Mouse (Mus musculus): ENCODE measurements around the gene Enoph1. TPM values are rescaled to one million over a fixed set of nuclear protein-coding genes. Genes with fewer than 3 reads are reported as not detected.

Gene Enoph1
- polyA plus RNA-seq, 1 experiment from 2014 or later, result 60.4 TPM

DNA sequence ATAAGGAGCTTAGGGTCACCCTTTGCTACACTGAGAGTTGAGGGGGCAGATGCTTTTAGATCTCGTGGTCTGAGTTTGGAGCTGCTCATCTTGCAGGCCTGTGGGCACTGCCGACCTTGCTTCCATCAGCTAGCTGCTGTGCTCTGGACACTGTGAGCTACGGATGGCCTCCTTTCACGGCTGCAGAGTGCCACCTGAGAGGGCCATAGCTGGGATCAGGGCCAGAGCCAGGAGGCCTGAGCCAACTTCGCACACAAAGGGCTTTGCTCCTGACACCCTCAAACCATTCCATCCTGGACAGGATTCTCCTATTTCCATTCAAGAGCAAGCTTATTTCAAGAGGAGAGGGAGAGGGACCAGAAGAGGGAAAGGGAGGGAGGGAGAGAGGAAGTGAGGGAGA, 15.4 kb upstream of the Enoph1 start:
- DNase-seq (ENCODE audit: low spot score), result no peak
- H3K4me3 ChIP-seq, result no peak overlapping the region
- no peaks in the 10 kb centered on the region for H3K36me3 ChIP-seq
- H3K27me3 ChIP-seq (ENCODE audit: low read depth, poor library complexity, severe bottlenecking), result no peaks in the 10 kb centered on the region
- 74% methylated on average over 5 of the region's 5 CpGs for WGBS
- H3K4me1 ChIP-seq, result no peaks in the 10 kb centered on the region
- H3K27ac ChIP-seq (replicated peaks), result no peak overlapping the region
- no peaks in the 10 kb centered on the region for H3K9me3 ChIP-seq (replicated peaks)

DNA sequence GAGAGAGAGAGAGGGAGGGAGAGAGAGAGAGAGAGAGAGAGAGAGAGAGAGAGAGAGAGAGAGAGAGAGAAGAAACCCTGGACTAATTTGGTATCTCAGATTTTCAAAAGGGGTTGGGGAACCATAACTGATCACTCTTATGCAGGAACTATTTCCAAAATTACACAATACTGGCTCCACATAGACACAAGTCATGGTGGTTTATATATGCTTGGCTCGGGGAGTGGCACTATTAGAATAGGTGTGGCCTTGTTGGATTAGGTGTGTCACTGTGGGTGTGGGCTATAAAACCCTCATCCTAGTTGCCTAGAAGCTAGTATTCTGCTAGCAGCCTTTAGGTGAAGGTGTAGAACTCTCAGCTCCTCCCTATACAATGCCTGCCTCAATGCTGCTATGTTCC, 14.9 kb upstream of the Enoph1 start:
- WGBS, result 87% methylated on average over 1 of the region's 1 CpGs
- Histone ChIP-seq H3K4me3 (no peak overlapping the region), H3K4me1 (no peaks in the 10 kb centered on the region), H3K27ac (replicated peaks) (no peak overlapping the region), H3K36me3 (no peaks in the 10 kb centered on the region), H3K27me3 (ENCODE audit: low read depth, poor library complexity, severe bottlenecking) (no peaks in the 10 kb centered on the region), H3K9me3 (replicated peaks) (no peaks in the 10 kb centered on the region)
- no peak for DNase-seq (ENCODE audit: low spot score)

DNA sequence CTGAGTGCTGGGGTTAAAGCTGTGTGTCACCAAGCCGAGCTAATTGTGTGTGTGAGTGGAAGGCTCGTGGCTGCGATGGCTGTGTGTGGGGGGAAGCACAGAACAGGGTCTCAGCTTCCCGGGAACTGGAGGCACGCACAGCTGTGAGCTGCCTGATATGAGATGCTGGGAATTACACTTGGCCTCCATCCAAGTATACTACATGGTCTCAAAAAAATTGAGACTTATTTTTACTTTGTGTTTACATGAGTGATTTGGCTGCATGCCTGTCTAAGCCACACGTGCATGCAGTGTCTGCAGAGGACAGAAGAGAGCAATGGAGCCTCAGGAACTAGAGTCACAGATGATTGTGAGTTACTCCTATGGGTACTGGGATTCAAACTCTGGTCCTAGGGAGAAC, 9.7 kb upstream of the Enoph1 start:
- Histone ChIP-seq H3K4me1 (no peaks in the 10 kb centered on the region), H3K36me3 (peaks cover 44% of the 10 kb centered on the region), H3K27ac (replicated peaks) (no peak overlapping the region), H3K27me3 (ENCODE audit: low read depth, poor library complexity, severe bottlenecking) (no peaks in the 10 kb centered on the region), H3K9me3 (replicated peaks) (no peaks in the 10 kb centered on the region), H3K4me3 (no peak overlapping the region)
- DNase-seq (ENCODE audit: low spot score), result no peak
- 76% methylated on average over 6 of the region's 6 CpGs for WGBS

DNA sequence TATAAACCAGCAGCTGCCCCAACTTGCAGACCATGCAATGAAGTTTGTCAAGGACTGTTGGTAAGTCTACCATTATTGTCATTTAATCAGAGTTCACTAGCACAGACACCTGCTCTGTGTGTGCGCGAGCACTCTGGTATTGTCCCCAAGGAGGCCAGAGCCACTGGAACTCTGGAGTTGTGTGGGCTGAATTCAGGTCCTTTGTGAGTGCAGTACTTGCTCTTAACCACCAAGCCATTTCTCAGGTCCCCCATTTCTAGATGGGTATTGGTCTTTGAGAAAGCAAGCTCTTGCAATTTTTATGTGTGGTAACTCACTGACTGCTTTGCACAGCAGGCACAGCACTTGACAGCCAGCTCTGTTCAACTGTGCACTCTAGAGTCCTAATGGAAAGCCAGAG, 7.7 kb upstream of the Enoph1 start:
- Histone ChIP-seq H3K4me1 (peaks cover 18% of the 10 kb centered on the region), H3K27ac (replicated peaks) (no peak overlapping the region), H3K36me3 (peaks cover 64% of the 10 kb centered on the region), H3K27me3 (ENCODE audit: low read depth, poor library complexity, severe bottlenecking) (no peaks in the 10 kb centered on the region), H3K9me3 (replicated peaks) (no peaks in the 10 kb centered on the region), H3K4me3 (no peak overlapping the region)
- WGBS, result 90% methylated on average over 2 of the region's 2 CpGs
- no peak for DNase-seq (ENCODE audit: low spot score)

DNA sequence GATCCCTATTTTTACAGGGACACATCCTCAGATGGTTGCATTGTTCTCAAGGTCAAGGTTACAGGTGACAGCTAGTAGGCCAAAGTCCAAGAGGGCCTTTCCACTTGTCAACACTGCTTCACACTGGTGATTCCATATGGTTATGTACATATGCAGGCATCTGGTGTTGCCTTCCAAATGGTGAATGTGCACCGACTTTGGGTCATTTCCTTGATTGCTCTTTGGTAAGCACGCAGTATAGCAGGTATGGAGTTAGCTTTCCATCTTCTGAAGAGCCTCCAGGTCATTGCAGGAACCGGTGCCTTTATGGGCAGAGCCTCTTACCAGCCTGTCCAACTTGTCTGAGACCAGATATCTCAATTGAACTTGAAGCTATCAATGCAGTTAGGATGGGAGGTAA, 7.1 kb upstream of the Enoph1 start:
- H3K9me3 ChIP-seq (replicated peaks), result no peaks in the 10 kb centered on the region
- H3K4me3 ChIP-seq, result no peak overlapping the region
- peaks cover 24% of the 10 kb centered on the region for H3K4me1 ChIP-seq
- H3K36me3 ChIP-seq, result peaks cover 70% of the 10 kb centered on the region
- no peak for DNase-seq (ENCODE audit: low spot score)
- no peaks in the 10 kb centered on the region for H3K27me3 ChIP-seq (ENCODE audit: low read depth, poor library complexity, severe bottlenecking)
- 74% methylated on average over 3 of the region's 3 CpGs for WGBS
- no peak overlapping the region for H3K27ac ChIP-seq (replicated peaks)

DNA sequence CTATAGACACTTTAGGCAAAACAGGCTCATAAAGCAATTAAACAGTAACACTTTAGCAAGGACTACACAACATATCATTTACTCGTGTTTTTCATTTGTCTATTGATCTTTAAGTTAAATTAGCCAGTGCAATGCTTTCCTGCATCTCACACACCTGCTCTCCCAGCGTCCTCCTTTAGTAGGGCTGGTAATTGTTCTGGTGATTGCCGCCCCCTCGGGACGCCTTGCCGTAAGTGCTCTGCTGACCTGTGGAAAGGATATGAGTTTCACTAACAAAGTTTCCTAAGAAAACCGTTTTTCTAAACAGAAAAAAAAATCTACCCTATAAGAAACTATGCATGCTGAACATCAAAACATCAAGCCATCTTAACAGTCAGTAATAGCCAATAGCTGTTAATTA, 3.8 kb upstream of the Enoph1 start:
- Histone ChIP-seq H3K4me3 (peak overlapping the region; percentile 97), H3K27me3 (ENCODE audit: low read depth, poor library complexity, severe bottlenecking) (no peaks in the 10 kb centered on the region), H3K9me3 (replicated peaks) (no peaks in the 10 kb centered on the region), H3K27ac (replicated peaks) (no peak overlapping the region), H3K4me1 (peaks cover 30% of the 10 kb centered on the region), H3K36me3 (peaks cover 67% of the 10 kb centered on the region)
- no peak for DNase-seq (ENCODE audit: low spot score)
- WGBS, result 77% methylated on average over 7 of the region's 7 CpGs

DNA sequence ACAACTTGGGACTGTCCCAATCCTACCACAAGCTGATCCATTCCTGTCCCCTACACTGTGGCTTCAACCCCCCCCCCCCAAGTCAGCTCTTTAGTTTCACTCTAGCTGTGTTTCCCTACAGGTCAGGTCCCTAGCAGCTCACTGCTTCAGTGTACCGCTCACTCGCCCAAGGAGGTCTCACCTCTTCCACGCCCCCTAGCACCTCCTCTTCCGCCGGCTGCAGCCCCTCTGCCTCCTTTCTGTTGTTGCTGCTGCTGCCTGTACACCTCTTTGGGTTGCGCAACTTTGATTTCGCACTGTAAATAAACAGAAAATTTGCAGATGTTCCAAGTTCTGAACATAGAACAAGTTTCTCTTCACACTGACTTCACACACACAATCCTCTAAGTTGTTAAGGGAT, 3.1 kb upstream of the Enoph1 start:
- WGBS, result 42% methylated on average over 7 of the region's 7 CpGs

DNA sequence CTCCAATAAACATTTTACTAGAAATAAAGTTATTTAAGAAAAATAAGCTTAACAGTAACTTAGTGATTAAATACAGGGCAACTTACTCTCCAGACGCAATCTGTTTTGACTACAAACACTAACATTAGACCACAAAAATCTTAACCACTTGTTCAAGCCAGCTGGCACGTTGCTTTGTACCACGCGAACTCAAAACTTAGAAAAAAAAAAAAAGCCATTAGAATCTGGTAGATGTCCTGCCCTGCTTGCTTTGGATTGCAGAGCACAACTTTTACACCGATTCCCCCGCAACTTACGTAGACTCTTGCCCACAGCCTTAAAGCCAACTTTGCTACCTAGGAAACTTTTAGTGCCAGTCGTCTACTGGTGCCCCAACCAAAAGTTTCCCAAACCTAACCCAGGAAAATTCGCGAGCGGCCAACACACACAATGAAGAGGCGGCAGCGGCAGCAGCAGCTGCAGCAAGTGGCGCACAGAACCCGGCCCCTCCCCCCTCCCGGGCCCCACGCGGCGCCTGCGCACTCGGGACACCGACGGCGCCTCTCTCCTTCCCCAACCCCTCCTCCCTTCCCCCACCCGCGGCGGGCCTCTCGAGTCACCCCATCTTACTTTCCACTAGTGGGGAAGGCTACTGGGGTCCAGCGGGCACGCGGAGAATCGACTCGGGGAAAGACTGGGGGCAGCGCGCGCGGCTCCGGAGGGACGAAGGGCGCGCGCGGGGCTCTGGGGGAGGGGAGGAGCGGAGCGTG, 1.6 kb upstream of the Enoph1 start:
- no peaks in the 10 kb centered on the region for H3K27me3 ChIP-seq (ENCODE audit: low read depth, poor library complexity, severe bottlenecking)
- under 1% methylated on average over 44 of the region's 45 CpGs for WGBS
- peaks cover 55% of the 10 kb centered on the region for H3K36me3 ChIP-seq
- H3K4me1 ChIP-seq, result peaks cover 41% of the 10 kb centered on the region
- DNase-seq (ENCODE audit: low spot score), result peak; percentile 90
- peak overlapping the region; percentile 100 for H3K27ac ChIP-seq (replicated peaks)
- peak overlapping the region; percentile 97 for H3K4me3 ChIP-seq
- no peaks in the 10 kb centered on the region for H3K9me3 ChIP-seq (replicated peaks)

More for the DNA sequence above, 3.1 kb upstream of the Enoph1 start:
- Histone ChIP-seq H3K4me1 (peaks cover 38% of the 10 kb centered on the region), H3K27me3 (ENCODE audit: low read depth, poor library complexity, severe bottlenecking) (no peaks in the 10 kb centered on the region), H3K9me3 (replicated peaks) (no peaks in the 10 kb centered on the region), H3K4me3 (peak overlapping the region; percentile 97), H3K36me3 (peaks cover 61% of the 10 kb centered on the region), H3K27ac (replicated peaks) (no peak overlapping the region)
- no peak for DNase-seq (ENCODE audit: low spot score)

DNA sequence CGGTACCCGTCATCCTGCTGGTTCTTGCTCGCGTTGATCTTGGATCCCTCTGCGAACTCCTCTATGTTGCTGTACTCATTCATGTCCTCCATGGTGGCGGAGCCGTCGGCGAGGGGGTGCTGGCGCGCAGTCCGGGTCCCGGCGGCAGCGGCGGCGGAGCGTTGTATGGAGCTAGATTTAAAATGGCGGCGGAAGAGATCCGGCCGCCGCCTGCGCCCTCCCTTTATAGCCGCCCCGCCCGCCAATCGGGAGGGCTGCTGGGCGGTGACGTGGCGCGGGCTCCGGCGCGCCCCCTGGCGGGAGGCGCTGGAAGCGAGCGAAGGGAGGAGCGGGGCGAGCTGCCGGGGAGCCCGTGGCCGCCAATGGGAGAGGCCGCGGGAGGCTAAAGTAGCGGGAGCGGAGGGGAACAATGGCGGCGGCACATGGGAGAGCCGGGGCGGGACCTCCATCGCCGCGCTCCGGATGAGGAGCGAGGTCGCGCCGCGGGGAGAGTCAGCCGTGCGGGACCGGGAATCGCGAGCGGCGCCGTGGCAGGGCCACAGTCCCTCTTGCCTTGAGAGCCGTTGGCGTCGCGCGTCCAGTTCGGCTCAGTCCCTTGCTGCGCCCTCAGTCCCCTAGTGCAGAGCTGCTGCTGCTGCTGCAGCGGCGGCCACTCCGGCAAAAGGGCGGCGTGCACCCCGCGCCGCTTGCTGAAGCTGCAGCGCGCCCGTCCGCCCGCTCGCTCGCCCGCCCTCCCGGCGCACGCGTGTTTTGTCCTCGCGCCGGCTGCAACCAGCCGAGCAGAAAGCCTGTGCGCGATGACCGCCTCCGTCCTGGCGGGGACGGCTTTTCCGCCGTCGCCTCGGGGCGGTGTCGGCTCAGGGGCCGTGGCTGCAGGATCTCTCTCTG, 827 bp upstream of the Enoph1 start:
- Histone ChIP-seq H3K4me1 (peaks cover 44% of the 10 kb centered on the region), H3K27ac (replicated peaks) (peak overlapping the region; percentile 100), H3K9me3 (replicated peaks) (no peaks in the 10 kb centered on the region), H3K27me3 (ENCODE audit: low read depth, poor library complexity, severe bottlenecking) (no peaks in the 10 kb centered on the region), H3K4me3 (peak overlapping the region; percentile 97), H3K36me3 (peaks cover 53% of the 10 kb centered on the region)
- whole genome bisulfite sequencing, result under 1% methylated on average over 113 of the region's 113 CpGs
- DNase-seq (ENCODE audit: low spot score), result peak; percentile 96

DNA sequence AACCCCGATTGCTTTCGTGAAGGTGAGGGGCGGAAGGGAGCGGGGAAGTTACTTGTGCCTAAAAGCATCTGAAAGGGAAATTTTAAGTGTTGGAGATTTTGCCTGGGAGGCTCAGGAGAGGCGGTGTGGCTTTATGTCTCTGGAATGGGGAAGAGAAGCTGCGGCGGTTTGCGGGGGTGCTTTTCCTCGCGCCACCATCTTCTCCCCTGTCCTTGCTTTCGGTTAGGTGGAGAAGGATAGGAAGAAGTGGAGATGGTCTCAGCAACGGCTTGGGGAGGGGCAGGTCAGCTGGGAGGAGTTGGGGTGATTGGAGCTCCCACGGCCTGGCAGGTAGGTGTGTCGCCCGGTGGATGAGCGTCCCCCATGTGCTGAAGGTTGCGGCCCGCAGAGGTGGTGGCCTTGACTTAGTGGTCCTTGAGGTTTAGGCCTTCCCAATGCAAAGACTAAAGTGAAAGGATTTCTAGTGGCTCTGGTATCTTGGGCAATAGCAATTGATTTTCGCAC, 548 bp downstream of the Enoph1 start:
- Histone ChIP-seq H3K36me3 (peaks cover 39% of the 10 kb centered on the region), H3K9me3 (replicated peaks) (no peaks in the 10 kb centered on the region), H3K27me3 (ENCODE audit: low read depth, poor library complexity, severe bottlenecking) (no peaks in the 10 kb centered on the region), H3K4me3 (peak overlapping the region; percentile 97), H3K4me1 (peaks cover 44% of the 10 kb centered on the region), H3K27ac (replicated peaks) (peak overlapping the region; percentile 100)
- no peak for DNase-seq (ENCODE audit: low spot score)
- WGBS, result 1% methylated on average over 19 of the region's 19 CpGs

DNA sequence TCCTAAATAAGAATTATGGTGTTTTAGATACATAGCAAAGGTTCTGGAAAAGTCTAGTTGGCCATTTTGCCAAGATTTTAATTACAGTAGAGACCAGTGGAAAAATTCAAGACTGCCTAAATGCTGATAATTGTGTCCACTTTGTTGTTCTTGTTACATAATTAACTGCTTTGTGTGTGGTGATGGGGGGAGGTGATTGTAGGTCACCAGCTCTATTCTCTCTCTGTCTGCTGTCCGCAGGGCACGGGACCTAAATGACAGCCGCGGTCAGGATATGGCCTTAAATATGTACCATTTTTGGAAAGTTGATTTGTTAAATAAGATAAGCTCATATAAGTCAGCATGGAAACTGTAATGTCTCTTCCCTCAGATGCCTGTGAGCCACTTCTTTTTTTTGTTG, 1.5 kb downstream of the Enoph1 start:
- Histone ChIP-seq H3K27me3 (ENCODE audit: low read depth, poor library complexity, severe bottlenecking) (no peaks in the 10 kb centered on the region), H3K36me3 (peaks cover 29% of the 10 kb centered on the region), H3K9me3 (replicated peaks) (no peaks in the 10 kb centered on the region), H3K4me1 (peaks cover 43% of the 10 kb centered on the region), H3K4me3 (peak overlapping the region; percentile 97), H3K27ac (replicated peaks) (no peak overlapping the region)
- no peak for DNase-seq (ENCODE audit: low spot score)
- WGBS, result 81% methylated on average over 4 of the region's 4 CpGs

DNA sequence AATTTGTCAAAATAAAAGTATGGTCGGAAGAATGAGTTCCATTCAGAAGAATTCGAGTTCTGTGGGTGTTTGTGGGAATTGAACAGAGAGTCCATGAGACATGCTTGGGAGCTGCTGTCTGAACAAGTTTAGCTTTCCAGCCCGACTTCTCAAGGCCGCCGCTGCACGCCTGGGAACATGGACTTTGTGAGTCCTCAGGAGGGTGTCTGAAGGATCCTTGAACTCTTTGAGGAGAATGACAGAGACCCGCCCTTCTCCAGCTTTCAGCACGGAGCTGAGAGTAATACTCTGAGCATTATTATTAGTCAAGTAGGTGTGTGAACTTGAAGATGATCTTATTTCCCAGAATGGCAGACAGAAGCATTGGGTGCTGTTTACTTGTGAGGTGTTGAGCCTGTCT, 2.7 kb downstream of the Enoph1 start:
- H3K9me3 ChIP-seq (replicated peaks), result no peaks in the 10 kb centered on the region
- no peak overlapping the region for H3K4me3 ChIP-seq
- H3K36me3 ChIP-seq, result peaks cover 17% of the 10 kb centered on the region
- WGBS, result 91% methylated on average over 8 of the region's 8 CpGs
- no peak for DNase-seq (ENCODE audit: low spot score)
- H3K27ac ChIP-seq (replicated peaks), result no peak overlapping the region
- H3K4me1 ChIP-seq, result peaks cover 43% of the 10 kb centered on the region
- H3K27me3 ChIP-seq (ENCODE audit: low read depth, poor library complexity, severe bottlenecking), result no peaks in the 10 kb centered on the region

DNA sequence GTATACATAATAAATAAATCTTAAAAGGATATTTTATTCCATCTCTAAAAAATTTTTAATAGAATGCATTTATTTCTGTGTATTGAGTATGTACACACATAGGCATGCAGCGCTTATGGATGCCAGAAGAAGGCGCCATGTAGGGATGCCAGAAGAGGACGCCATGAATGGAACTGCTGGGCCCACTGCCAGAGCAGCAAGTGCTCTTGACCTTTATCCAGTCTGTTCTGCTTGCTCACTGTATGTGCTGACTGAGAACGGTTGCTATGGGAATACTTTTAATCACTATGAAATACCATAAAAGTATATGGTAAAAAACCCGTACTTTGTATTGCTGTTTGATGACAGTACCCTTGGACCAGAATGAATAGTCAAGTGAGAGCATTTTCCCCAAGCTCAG, 3.6 kb downstream of the Enoph1 start:
- H3K4me1 ChIP-seq, result peaks cover 49% of the 10 kb centered on the region
- DNase-seq (ENCODE audit: low spot score), result no peak
- H3K27me3 ChIP-seq (ENCODE audit: low read depth, poor library complexity, severe bottlenecking), result no peaks in the 10 kb centered on the region
- no peak overlapping the region for H3K4me3 ChIP-seq
- no peaks in the 10 kb centered on the region for H3K9me3 ChIP-seq (replicated peaks)
- WGBS, result 88% methylated on average over 5 of the region's 5 CpGs
- no peak overlapping the region for H3K27ac ChIP-seq (replicated peaks)
- peaks cover 14% of the 10 kb centered on the region; the same call in 1 of the 2 replicates for H3K36me3 ChIP-seq

Measured in midbrain, embryonic 10.5 days (tissue).